Mouse (Mus musculus) limb, embryonic 14.5 days (tissue): ENCODE results near the gene Prkcb. TPM values are rescaled to one million over a fixed set of nuclear protein-coding genes. Genes with fewer than 3 reads are reported as not detected.

ENCODE experiments used
- ATAC-seq: fragments of 200-750 bp; cut with Nextera tagmentation; 2 replicates; pipeline ENCODE4 v1.8.0; 2017; ENCODE audit warnings: low read depth, moderate number of reproducible peaks, moderate TSS enrichment; ENCODE audit not compliant: low FRiP score
- DNase-seq: peaks from one replicate; pipeline ENCODE4 v3.0.0-alpha.2; 2015; ENCODE audit warnings: low spot score
- H3K27ac ChIP-seq: fragments of 300-500 bp; sonication (generic); replicated peaks from 2 replicates; pipeline ENCODE4 v1.5.1; 2014; ENCODE audit warnings: low read depth, mild to moderate bottlenecking, low read length, moderate library complexity, mixed read lengths
- H3K27me3 ChIP-seq: fragments of 300-500 bp; sonication (generic); 2 replicates; pipeline ENCODE4 v1.6.1; 2014; ENCODE audit warnings: low read length, mixed read lengths; ENCODE audit not compliant: control insufficient read depth, insufficient read depth
- H3K36me3 ChIP-seq: fragments of 300-500 bp; sonication (generic); 2 replicates; pipeline ENCODE4 v1.6.1; 2014; ENCODE audit warnings: mild to moderate bottlenecking, low read length, moderate library complexity, mixed read lengths; ENCODE audit not compliant: control insufficient read depth, insufficient read depth
- H3K4me1 ChIP-seq: fragments of 300-500 bp; sonication (generic); 2 replicates; pipeline ENCODE4 v1.6.1; 2014; ENCODE audit warnings: antibody characterized with exemption, low read length, mixed read lengths; ENCODE audit not compliant: control insufficient read depth, insufficient read depth
- H3K4me2 ChIP-seq: fragments of 300-500 bp; sonication (generic); replicated peaks from 2 replicates; pipeline ENCODE4 v1.6.1; 2014; ENCODE audit warnings: low read depth, mild to moderate bottlenecking, low read length, moderate library complexity; ENCODE audit not compliant: severe bottlenecking
- H3K4me3 ChIP-seq: fragments of 300-500 bp; sonication (generic); replicated peaks from 2 replicates; pipeline ENCODE4 v1.5.1; 2014; ENCODE audit warnings: low read length
- H3K9ac ChIP-seq: fragments of 300-500 bp; sonication (generic); 2 replicates; pipeline ENCODE4 v1.6.1; 2014; ENCODE audit warnings: mild to moderate bottlenecking, low read depth, low read length, moderate library complexity; ENCODE audit not compliant: severe bottlenecking
- H3K9me3 ChIP-seq: fragments of 300-500 bp; sonication (generic); 2 replicates; pipeline ENCODE4 v1.6.1; 2016; ENCODE audit warnings: low read length; ENCODE audit not compliant: control insufficient read depth
- POLR2A ChIP-seq: fragments of 200-500 bp; IDR thresholded peaks from 2 replicates; pipeline ENCODE4 v1.8.0; 2012; ENCODE audit warnings: inconsistent platforms, mild to moderate bottlenecking, moderate library complexity, borderline replicate concordance; ENCODE audit not compliant: insufficient read depth, insufficient read length; ENCODE audit errors: extremely low read depth
- WGBS: fragments of 180-500 bp; shearing (Covaris S2); extraction: QIAGEN DNeasy Blood & Tissue Kit; methylation state at CpG from one replicate; pipeline ENCODE4 v1.1.7; 2014; 5-methylcytosine and 5-hydroxymethylcytosine counted together
- polyA plus RNA-seq, 2 experiments: library from polyadenylated mRNA; depleted of rRNA in 1 of 2; stranded (reverse) in 1 of 2; unstranded in 1 of 2; fragments of >200 nt; fragmentation: Nextera tagmentation in 1 of 2; extraction: Ambion mirVana in 1 of 2; gene quantifications; 2 replicates each; pipeline versions ENCODE4 v1.2.1 to v1.2.3; 2012 to 2014

The Prkcb gene
- polyA plus RNA-seq, 2 experiments = 6.2 to 10.3 TPM

DNA sequence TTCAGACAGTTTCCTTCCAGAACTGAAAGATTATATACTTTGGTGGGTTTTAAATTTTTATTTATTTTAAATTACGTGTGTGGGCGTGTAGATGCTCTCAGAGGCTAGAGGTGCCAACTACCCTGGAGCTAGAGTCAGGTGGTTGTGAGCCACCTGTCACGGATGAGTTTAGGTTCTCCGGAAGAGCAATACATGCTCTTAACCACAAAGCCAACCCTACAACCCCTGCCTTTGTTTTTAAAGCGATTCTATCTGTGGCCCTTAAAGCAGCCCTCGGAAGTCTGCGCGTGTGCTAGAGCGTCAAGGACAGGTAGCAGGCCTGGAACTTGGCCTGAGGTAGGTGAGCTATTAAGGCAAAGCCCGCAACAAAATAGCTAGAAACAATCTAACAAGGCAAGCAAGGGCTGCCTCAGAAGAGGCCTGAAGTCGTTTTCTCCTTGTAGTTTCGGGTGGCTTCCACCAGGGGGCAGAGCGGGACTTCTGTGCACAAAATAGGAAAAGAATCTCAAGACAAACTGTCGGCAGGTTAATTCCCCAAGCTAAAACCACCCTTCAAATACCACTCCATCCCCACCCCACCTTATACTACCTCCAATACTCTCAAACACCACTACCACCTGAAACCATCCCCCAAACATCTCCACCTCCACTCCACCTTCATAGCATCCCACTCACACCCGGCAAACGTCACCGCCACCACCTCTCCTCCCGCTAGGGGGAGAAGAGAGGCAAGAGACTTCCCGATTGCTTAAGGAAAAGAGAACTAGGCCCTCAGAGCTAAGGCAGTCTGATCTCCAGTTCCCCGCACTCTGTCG lies 37.1 kb upstream of the Prkcb start:
- no peaks in the 10 kb centered on the region for H3K9me3 ChIP-seq
- DNase-seq (peak; percentile 63), ATAC-seq (0 out of 2 replicates have a peak, but pooled peaks have one; percentile 41)
- no peaks in the 10 kb centered on the region for H3K36me3 ChIP-seq
- 28% methylated on average over 21 of the region's 21 CpGs for WGBS
- H3K9ac ChIP-seq = no peak overlapping the region
- TF ChIP-seq POLR2A = no peak
- no peaks in the 10 kb centered on the region for H3K27me3 ChIP-seq
- no peak overlapping the region for H3K27ac ChIP-seq
- no peaks in the 10 kb centered on the region for H3K4me1 ChIP-seq
- H3K4me2 ChIP-seq = no peak overlapping the region
- H3K4me3 ChIP-seq = no peak overlapping the region

DNA sequence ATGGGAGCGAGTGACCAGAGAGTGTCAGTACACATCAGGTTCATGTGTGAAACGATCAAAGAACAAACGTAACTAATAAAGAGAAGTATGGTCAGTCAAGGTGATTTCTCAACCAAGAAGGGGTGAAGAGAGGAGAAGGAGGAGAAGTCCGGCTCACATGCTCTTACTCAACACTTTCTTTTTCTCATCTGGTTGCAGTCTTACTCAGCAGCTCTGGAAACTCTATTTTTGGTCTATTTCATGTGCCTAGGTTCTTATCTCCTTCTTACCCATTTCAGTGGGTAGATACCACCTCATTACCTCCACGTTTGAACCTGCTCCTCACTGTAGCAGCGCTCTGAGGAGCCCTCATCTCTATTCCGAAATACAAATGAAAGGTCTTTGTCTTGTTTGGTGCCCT lies 31.8 kb upstream of the Prkcb start:
- Histone ChIP-seq H3K4me2 (no peak overlapping the region), H3K9me3 (no peaks in the 10 kb centered on the region), H3K4me1 (no peaks in the 10 kb centered on the region), H3K4me3 (no peak overlapping the region), H3K27ac (no peak overlapping the region), H3K27me3 (no peaks in the 10 kb centered on the region), H3K9ac (no peak overlapping the region), H3K36me3 (no peaks in the 10 kb centered on the region)
- WGBS = 82% methylated on average over 7 of the region's 7 CpGs
- DNase-seq (no peak), ATAC-seq (no peak)
- no peak for TF ChIP-seq POLR2A

DNA sequence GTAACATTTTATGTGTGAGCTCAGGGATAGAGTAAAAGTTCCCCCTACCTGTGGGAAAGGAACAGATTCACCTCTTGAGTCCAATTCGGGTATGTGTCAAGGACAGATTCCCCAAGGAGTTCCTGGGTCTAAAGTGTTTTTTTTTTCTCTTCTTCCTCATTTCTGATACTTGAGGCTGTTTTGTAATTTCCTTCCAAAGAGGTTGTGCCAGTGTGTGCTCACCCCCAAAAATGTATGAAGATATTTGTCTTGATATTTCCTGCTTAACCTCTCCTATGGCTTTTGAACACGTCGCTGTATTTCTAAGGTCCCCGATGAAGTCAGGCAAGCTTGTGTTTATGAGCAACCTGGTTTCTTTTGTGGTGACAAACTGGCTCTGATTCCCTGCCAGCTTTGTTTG lies 30.0 kb upstream of the Prkcb start:
- Histone ChIP-seq H3K4me2 (no peak overlapping the region), H3K9ac (no peak overlapping the region), H3K27ac (no peak overlapping the region), H3K36me3 (no peaks in the 10 kb centered on the region), H3K9me3 (no peaks in the 10 kb centered on the region), H3K4me1 (no peaks in the 10 kb centered on the region), H3K4me3 (no peak overlapping the region), H3K27me3 (no peaks in the 10 kb centered on the region)
- WGBS = 80% methylated on average over 4 of the region's 4 CpGs
- DNase-seq (no peak), ATAC-seq (no peak)
- TF ChIP-seq POLR2A = no peak

DNA sequence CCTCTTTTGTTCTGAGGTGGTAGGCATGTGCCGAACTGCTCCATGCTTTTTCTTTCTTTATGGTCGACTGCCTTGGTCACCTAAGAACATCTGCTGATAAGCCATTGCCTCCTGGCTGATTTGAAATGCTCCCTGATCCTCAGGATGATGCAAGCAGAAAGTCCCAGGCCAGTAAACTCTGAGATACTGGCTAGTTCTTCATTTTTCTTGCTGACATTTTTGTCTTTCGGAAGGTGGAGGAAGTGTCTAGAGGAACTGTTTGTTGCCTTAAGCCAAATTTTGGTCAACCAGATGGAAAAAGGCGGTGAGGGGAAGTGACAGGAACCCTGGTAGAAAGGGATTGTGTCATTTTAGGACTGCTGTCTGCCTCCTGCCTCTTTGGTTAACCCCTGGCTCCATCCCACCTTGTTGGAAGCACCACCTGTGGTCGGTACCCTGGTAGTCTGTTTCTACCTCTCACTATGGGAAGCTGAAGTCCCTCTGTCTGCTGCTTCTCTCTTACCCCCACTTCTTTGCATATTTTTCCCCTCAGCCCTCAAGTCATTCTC lies 28.4 kb upstream of the Prkcb start:
- TF ChIP-seq POLR2A = no peak
- Histone ChIP-seq H3K9me3 (no peaks in the 10 kb centered on the region), H3K4me2 (no peak overlapping the region), H3K36me3 (no peaks in the 10 kb centered on the region), H3K4me3 (no peak overlapping the region), H3K27ac (no peak overlapping the region), H3K4me1 (no peaks in the 10 kb centered on the region), H3K9ac (no peak overlapping the region), H3K27me3 (no peaks in the 10 kb centered on the region)
- no peak for ATAC-seq
- 86% methylated on average over 5 of the region's 5 CpGs for WGBS
- DNase-seq = no peak

DNA sequence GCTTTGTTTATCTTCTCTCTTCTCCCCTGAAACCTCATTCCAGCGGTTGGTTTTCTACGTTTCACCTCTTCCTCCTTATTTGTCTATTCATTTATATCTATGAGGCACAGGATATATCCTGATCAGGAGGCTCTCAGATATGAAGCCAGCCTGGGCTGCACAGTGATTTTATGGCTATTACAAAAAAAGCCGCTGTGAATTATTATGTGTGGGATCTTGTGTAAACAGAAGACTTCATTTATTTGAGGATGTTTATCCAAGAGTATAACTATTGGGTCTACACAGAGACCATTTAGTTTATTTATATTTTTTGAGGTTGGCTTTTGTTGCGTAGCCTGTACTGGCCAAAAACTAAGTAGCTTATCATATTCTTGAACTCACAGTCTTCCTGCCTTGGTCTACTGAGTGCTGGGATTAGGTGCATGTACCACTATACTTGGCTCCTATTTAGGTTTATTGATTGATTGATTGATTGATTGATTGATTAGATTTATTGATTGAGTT lies 19.5 kb upstream of the Prkcb start:
- no peak overlapping the region for H3K9ac ChIP-seq
- no peak overlapping the region for H3K27ac ChIP-seq
- DNase-seq (no peak), ATAC-seq (no peak)
- no peak for TF ChIP-seq POLR2A
- 85% methylated on average over 4 of the region's 4 CpGs for WGBS
- H3K4me1 ChIP-seq = no peaks in the 10 kb centered on the region
- no peaks in the 10 kb centered on the region for H3K36me3 ChIP-seq
- no peaks in the 10 kb centered on the region for H3K27me3 ChIP-seq
- no peak overlapping the region for H3K4me3 ChIP-seq
- no peaks in the 10 kb centered on the region for H3K9me3 ChIP-seq
- no peak overlapping the region for H3K4me2 ChIP-seq
